20 mouse cellular contexts compared by ENCODE assay signal in genomic region chr1:166016306-166016705, GRCm38 (mm10). TPM values are rescaled to one million over a fixed set of nuclear protein-coding genes. Genes with fewer than 3 reads are reported as not detected.
DNase-seq lines count a peak whose midpoint lies in the region; ATAC-seq and TF ChIP-seq lines count a peak whose summit lies in the region.
"Had no signal": no experiment of that assay in that cellular context is flagged by ENCODE, and none has a peak within 500 bp of the region (broad histone marks: within the 10 kb centered on the region; RNA-seq: fewer than 3 reads in every experiment).

No protein-coding gene starts in this region.

- ATAC-seq in liver, embryonic 12.5 days = no peak
- ATAC-seq in common myeloid progenitor, adult 5-6 weeks (replicated peaks; ENCODE audit: low read depth, poor library complexity, severe bottlenecking) = peak; percentile 86
- ATAC-seq: forebrain, embryonic 16.5 days; hindbrain, embryonic 16.5 days had no signal

- no peaks in the 10 kb centered on the region for H3K27me3 ChIP-seq in liver, adult 2 months (ENCODE audit: control insufficient read depth, insufficient read depth, low read length)
- H3K27me3 ChIP-seq in liver, embryonic 12.5 days (replicated peaks) = no peaks in the 10 kb centered on the region

- H3K27ac ChIP-seq in liver, adult 2 months (replicated peaks; ENCODE audit: insufficient read depth, low read depth, low read length) = no peak overlapping the region
- no peak overlapping the region for H3K27ac ChIP-seq in liver, embryonic 12.5 days
- H3K27ac ChIP-seq: gastrocnemius, adult 2 months; heart, embryonic 10.5 days; stomach, postnatal 0 days had no signal

- H3K4me1 ChIP-seq in liver, adult 2 months (ENCODE audit: control insufficient read depth, insufficient read depth, low read length) = no peaks in the 10 kb centered on the region
- H3K4me1 ChIP-seq in liver, embryonic 12.5 days = peaks cover 7% of the 10 kb centered on the region; the same call in 1 of the 2 replicates
- H3K4me1 ChIP-seq: heart, embryonic 10.5 days had no signal

- 28% methylated on average over 4 of the region's 4 CpGs for WGBS in liver, adult 2 months
- 13% methylated on average over 4 of the region's 4 CpGs for WGBS in liver, embryonic 12.5 days (ENCODE audit: insufficient replicate concordance)

- H3K79me2 ChIP-seq in liver, adult 2 months (ENCODE audit: control insufficient read depth, insufficient read depth, low read length) = no peaks in the 10 kb centered on the region

- H3K4me2 ChIP-seq in liver, embryonic 12.5 days = no peak overlapping the region

- TF ChIP-seq CTCF in liver, adult 2 months (IDR thresholded peaks at IDR 0.05; ENCODE audit: low read depth, low read length) = no peak

- no peaks in the 10 kb centered on the region for H3K36me3 ChIP-seq in liver, adult 2 months (ENCODE audit: control insufficient read depth, insufficient read depth, low read length)
- H3K36me3 ChIP-seq in liver, embryonic 12.5 days = no peaks in the 10 kb centered on the region
- H3K36me3 ChIP-seq: G1E; heart, embryonic 10.5 days had no signal

- no peak for TF ChIP-seq POLR2A in liver, adult 2 months (IDR thresholded peaks at IDR 0.05; ENCODE audit: extremely low read depth, insufficient read depth, low read length)

- DNase-seq in liver, adult 2 months (ENCODE audit: extremely low read depth, low read depth, low spot score) = peak; percentile 39
- peak; percentile 77 for DNase-seq in naive thymus-derived CD4-positive, alpha-beta T cell, adult 2 months (ENCODE audit: low read depth)
- no peak for DNase-seq in adipocyte (ENCODE audit: low spot score)
- no peak for DNase-seq in kidney, postnatal 36 days
- DNase-seq in gastrocnemius, postnatal 25 days = no peak
- DNase-seq in right cerebral cortex, postnatal 36 days (ENCODE audit: low spot score in 2 of 2) = no peak
- DNase-seq: adrenal gland, postnatal 36 days; cerebellum, postnatal 10 days; gastrocnemius, adult 2 months; kidney, adult 9 months; lung, adult 18-20 months; lung, postnatal 4 days; spleen, adult 18-20 months had no signal

- no peak overlapping the region for H3K4me3 ChIP-seq in liver, adult 2 months (ENCODE audit: insufficient read depth, low read depth, low read length)
- no peak overlapping the region for H3K4me3 ChIP-seq in liver, embryonic 12.5 days
- H3K4me3 ChIP-seq: gastrocnemius, adult 2 months; heart, embryonic 10.5 days had no signal

- no peak overlapping the region for H3K9ac ChIP-seq in liver, adult 2 months (ENCODE audit: low read depth, low read length)
- H3K9ac ChIP-seq in liver, embryonic 12.5 days = no peak overlapping the region

- H3K9me3 ChIP-seq in liver, embryonic 12.5 days (replicated peaks) = no peaks in the 10 kb centered on the region
- H3K9me3 ChIP-seq: G1E; heart, embryonic 10.5 days had no signal

RNA-seq across cellular contexts. Expression of gene Pou2f1, which starts 13.8 kb away (rescaled TPM):
- 3.6 and 4.9 TPM in 2 replicates for total RNA-seq in liver, adult 2 months (2014; rRNA removed)
- polyA plus RNA-seq in liver, adult 2 months (2012; rRNA removed) = 5.4 and 5.8 TPM in 2 replicates
- 4.9 and 5.8 TPM in 2 replicates for polyA plus RNA-seq in liver, embryonic 12.5 days (2016; fragmentation: Nextera tagmentation; extraction: Ambion mirVana)
- 15.9 and 25.9 TPM in 2 replicates for total RNA-seq in common myeloid progenitor, adult 5-6 weeks (2017)
- total RNA-seq in gastrocnemius, postnatal 25 days (2021) = 1 to 10 TPM; 4.8 to 6.3 TPM

Comparison
In these comparisons a context has a peak if more than half of its experiments do, and no peak if none do; other contexts are left out.
1. DNase-seq: peak in liver, adult 2 months (single experiment) and naive thymus-derived CD4-positive, alpha-beta T cell, adult 2 months (single experiment); none in adipocyte (single experiment), kidney, postnatal 36 days (0 of 2), gastrocnemius, postnatal 25 days (single experiment) and right cerebral cortex, postnatal 36 days (0 of 2).